Mouse (Mus musculus): ENCODE data around the gene Ascc2. TPM values are rescaled to one million over a fixed set of nuclear protein-coding genes. Genes with fewer than 3 reads are reported as not detected.
"Not testable (repeated sequence)": the region's sequence is repeated elsewhere in the genome, so short reads cannot be mapped to it uniquely, and the experiment has no call there.

Ascc2 gene
- total RNA-seq, 2 experiments from 2014 or later, result 14.9 to 15.3 TPM

DNA sequence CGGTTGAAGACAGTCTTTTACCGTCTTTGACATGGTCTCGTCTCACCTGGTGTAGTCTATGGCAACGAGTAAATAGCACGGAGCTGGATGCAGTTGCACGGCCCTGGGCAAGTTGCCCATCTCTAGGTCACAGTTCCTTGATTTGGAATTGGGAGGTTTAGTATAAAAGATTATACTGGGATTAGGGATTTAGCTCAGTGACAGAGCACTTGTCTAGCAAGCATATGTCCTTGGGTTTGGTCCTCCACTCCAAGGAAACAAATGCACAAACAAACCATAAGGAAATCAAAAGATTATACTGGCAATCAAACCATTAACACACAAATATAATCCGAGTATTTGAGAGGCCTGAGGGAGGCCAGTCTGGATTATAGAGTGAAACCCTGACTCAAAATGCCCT, 9.9 kb upstream of the Ascc2 start:
- no peak for DNase-seq

GRCm38 (mm10) chr11:4629861-4630280, 7.7 kb upstream of the Ascc2 start:
- intact Hi-C loops (cut with DNase I), result no loop called here
- no peak for DNase-seq

More for the DNA sequence above, 9.9 kb upstream of the Ascc2 start:
- intact Hi-C loops (cut with DNase I), result no loop called here

- DNase-seq, result no peak
- intact Hi-C loops (cut with DNase I), result no loop called here
Observed at GRCm38 (mm10) chr11:4633420-4633819, 4.1 kb upstream of the Ascc2 start.

DNA sequence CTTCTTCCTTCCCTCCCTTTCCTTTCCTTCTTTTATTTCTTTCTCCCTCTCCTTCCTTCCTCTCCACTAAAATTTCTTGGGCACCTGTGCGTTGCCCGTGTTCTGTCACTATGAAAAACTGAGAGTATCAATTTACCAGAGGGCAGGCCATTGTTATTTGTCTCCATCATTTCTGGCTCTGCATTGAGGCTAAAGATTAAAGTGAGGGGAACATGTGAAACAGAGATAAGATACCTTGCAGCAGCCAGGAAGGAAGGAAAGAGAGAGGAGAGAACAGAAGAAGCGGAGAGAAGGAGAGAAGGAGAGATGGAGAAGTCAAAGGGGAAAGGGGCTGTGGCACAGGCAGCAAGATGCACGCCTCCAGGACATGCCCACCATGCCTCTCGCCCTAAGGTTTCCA, 3.2 kb upstream of the Ascc2 start:
- intact Hi-C loops (cut with DNase I), result no loop called here
- no peak for DNase-seq

DNA sequence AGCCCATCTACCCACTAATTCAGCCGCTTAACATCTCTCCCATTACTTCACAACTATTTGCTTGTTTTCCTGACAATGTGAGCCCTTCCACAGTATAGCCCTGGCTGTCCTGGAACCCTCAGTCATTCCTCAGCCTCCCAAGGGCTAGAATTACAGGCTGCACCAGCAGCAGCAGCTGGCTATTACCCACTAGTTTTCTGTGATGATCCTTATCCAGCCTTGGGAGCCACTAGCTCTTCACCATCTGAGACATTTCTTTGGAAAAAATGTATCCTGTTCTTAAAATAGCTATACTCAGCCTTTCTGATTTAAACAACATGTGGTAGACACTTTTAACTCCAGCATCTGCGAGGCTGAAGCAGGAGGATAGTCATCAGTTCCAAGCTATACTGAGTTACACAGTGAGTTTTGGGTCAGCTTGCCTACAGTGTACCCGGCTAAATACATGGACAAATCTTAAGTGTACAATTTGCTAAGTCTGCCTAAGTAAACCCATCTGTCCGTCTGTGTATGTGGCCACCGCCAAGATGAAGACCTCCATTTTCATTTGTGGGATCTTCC, 685 bp upstream of the Ascc2 start:
- intact Hi-C loops (cut with DNase I), result loop anchor here (2.0 kb wide), 1 partner anchor 128 kb away; no protein-coding TSS in a partner anchor
- DNase-seq, result no peak

GRCm38 (mm10) chr11:4638261-4638660, 714 bp downstream of the Ascc2 start:
- intact Hi-C loops (cut with DNase I), result loop anchor here (2.0 kb wide), 1 partner anchor 43 kb away; the partner anchor contains the start of gene Mtmr3
- no peak for DNase-seq

DNA sequence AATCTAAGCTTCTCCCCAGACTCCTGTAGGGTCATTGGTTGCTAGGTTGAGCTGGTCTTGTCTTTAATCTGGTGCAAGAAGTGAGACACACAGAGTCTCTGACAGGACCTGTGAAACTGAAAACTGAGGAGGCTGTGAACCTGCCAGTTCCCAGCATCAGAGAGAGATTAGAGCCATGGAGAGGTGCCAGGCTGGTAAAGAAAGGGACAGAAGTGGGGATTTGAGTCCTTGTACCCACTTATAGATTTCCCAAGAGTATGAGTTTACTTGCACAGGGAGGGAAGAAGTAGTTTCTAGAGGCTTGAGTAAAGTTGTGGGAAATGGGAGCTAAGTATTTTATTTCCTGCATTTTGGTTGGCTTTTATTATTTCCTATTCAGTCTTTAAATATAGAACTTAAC, 3.6 kb downstream of the Ascc2 start:
- intact Hi-C loops (cut with DNase I), result no loop called here
- DNase-seq, result no peak

GRCm38 (mm10) chr11:4643722-4644121, 6.2 kb downstream of the Ascc2 start:
- intact Hi-C loops (cut with DNase I), result no loop called here
- no peak for DNase-seq

DNA sequence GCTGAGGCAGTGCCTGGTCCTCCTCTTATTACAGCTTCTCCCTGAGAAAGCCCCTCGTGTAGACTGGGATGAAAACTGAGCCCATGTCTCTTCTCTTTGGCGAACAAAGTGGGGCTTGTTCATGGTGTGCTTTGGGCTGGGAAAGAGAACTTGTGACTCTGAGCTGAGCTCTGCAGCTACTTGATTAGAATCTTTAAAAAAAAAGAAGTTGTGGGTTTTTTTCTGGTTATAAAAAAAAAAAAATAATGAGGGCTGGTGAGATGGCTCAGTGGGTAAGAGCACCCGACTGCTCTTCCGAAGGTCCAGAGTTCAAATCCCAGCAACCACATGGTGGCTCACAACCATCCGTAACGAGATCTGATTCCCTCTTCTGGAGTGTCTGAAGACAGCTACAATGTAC, 7.6 kb downstream of the Ascc2 start:
- intact Hi-C loops (cut with DNase I); DNase-seq: not testable (repeated sequence)

DNA sequence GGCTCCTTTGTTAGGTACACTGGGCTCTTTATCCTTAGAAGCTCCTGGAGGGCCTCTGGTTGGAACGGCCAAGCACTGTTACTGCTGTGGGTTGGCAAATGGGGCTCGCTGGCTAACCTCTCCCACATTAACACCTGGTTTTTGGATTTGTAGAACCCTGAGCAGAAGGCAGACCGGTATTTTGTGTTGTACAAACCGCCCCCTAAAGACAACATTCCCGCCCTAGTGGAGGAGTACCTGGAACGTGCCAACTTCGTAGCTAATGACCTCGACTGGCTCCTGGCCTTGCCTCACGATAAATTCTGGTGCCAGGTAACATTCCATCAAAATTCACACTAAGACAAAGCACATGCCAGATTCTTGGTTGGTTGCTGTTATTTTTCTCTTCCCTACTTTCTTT, 8.9 kb downstream of the Ascc2 start:
- intact Hi-C loops (cut with DNase I), result no loop called here
- no peak for DNase-seq

GRCm38 (mm10) chr11:4659818-4660217, 22.3 kb downstream of the Ascc2 start:
- DNase-seq, result no peak
- intact Hi-C loops (cut with DNase I), result no loop called here

GRCm38 (mm10) chr11:4660309-4661025, 22.9 kb downstream of the Ascc2 start:
- intact Hi-C loops (cut with DNase I), result no loop called here
- no peak for DNase-seq

GRCm38 (mm10) chr11:4661324-4661723, 23.8 kb downstream of the Ascc2 start:
- intact Hi-C loops (cut with DNase I), result no loop called here
- DNase-seq, result no peak

GRCm38 (mm10) chr11:4661871-4662495, 24.4 kb downstream of the Ascc2 start:
- intact Hi-C loops (cut with DNase I), result no loop called here
- DNase-seq, result no peak

DNA sequence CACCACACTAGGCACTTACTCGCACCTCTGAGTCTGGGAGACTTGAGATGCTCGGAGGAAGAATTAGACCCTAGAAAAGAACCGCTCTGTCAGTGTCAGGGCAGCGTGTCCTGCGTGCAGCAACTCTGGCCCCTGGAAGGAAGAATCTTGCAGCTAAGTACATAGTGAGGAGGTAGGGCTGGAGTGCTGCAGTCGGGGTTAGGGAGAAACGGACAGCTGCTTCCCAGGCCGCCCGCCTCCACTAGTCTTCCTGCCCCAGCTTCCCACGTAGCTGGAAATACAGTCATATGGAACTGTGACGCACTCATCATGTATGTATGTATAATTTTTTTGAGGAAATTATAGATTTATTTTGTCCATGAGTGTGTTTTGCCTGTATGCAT, 24.9 kb downstream of the Ascc2 start:
- DNase-seq, result no peak
- intact Hi-C loops (cut with DNase I), result no loop called here

- DNase-seq, result no peak
- intact Hi-C loops (cut with DNase I), result no loop called here
Observed at GRCm38 (mm10) chr11:4671736-4672135, 34.2 kb downstream of the Ascc2 start.

DNA sequence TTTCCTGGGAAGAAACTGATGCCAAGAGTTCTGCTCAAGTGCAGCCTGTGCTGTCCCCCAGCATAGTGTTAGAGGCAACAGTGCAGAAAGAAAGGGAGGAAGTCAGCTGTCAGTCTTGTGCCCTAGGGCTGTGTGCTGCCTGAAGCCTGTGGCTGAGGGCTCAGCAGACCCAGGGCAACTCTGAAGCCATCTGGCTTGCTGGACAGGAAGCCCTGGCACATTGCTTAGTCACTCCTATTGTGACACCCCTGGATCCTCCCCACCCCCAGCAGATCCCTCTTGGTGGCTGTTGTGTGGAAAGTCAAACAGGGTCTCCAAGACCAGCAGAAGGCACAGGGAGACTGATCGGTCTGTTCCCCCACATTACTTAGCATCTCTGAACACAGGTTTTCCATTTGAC, 37.0 kb downstream of the Ascc2 start:
- intact Hi-C loops (cut with DNase I), result no loop called here
- no peak for DNase-seq

- intact Hi-C loops (cut with DNase I), result no loop called here
- DNase-seq, result no peak
Observed at GRCm38 (mm10) chr11:4675126-4675562, 37.6 kb downstream of the Ascc2 start.

GRCm38 (mm10) chr11:4675693-4676092, 38.1 kb downstream of the Ascc2 start:
- intact Hi-C loops (cut with DNase I), result no loop called here
- DNase-seq, result no peak

DNA sequence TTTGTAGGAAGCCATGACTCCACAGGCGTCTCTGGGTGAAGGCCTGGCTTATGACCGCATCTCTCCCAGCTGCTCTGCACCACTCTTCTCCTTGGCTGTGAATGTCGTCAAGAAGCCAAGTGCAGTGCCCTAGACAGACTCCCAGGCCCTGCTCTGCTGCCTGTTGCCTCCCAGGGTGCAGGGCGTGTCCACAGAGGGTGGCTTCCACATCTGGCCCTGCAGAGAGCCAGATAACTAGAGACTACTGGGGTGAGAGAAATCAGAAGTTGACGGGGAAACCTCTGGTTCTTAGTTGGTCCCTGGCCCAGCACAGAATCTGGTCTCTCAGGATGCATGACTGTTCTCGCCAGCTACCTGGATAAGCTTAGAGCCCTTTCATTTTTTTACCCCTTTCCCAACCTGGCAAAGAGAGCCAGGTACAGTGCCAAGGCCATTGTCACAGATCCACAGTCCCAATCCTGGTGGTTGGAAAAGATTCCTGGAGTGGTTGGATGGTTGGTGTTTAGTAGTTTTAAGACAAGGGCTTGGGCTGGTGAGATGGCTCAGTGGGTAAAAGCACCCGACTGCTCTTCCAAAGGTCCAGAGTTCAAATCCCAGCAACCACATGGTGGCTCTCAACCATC, 39.8 kb downstream of the Ascc2 start:
- intact Hi-C loops (cut with DNase I), result no loop called here
- no peak for DNase-seq

- DNase-seq, result no peak
- intact Hi-C loops (cut with DNase I), result no loop called here
Observed at GRCm38 (mm10) chr11:4678700-4679440, 41.3 kb downstream of the Ascc2 start.
